Mouse (Mus musculus) gastrocnemius, postnatal 14 days (tissue): Measurements from ENCODE around the gene Tet1. TPM values are rescaled to one million over a fixed set of nuclear protein-coding genes. Genes with fewer than 3 reads are reported as not detected.

Source experiments
- DNase-seq: peaks from one replicate; pipeline ENCODE4 v3.0.0; 2021; ENCODE audit warnings: mixed read lengths
- intact Hi-C: fragments of 180-260 bp; cut with DNase I; formaldehyde crosslinking; loops from one replicate; pipeline ENCODE4 v1.15.1; 2025; ENCODE audit warnings: low total_unique reads
- total RNA-seq, 2 experiments: library from RNA; stranded (reverse); gene quantifications; 2 replicates each; pipeline ENCODE4 v1.2.3; 2021

The Tet1 gene
- total RNA-seq, 2 experiments from 2014 or later = 7.4 to 11.4 TPM

DNA sequence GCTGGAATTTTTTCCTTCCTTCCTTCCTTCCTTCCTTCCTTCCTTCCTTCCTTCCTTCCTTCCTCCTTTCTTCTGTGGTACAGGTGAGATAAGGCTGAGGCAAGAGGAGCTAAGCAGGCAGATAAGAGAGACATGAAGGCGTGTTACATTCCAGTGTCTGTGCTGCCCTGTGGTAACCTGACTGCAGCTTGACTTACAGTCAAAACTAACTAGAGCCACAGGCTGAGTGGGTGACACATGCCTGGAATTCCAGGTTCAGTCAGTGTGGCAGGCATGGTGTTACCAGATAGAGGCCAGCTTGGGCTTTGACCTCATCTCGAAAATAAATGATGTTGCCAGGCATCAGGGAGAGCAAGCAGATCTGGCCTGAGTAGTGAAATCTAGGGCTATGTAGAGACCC lies 53.8 kb downstream of the Tet1 start:
- no peak for DNase-seq

DNA sequence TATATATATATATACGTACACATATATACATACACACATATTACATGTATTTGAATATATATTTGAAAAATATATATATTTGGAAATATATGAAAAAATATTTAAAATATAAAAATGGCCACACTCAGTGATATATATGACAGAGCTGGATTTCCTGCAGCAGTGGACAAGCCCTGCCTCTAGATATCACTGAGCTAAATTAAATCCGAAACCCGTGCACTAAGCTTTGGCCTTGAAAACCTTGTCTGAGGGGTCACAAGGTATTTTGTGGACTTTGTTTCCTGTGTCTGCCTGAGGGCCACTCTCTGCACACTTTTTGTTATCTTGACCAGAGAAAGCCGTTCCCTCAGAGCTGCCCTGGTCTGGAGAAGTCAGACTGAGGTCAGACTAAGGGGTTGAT lies 54.2 kb downstream of the Tet1 start:
- no peak for DNase-seq
- intact Hi-C loops = no loop called here

More for the DNA sequence above, 53.8 kb downstream of the Tet1 start:
- intact Hi-C loops = no loop called here

DNA sequence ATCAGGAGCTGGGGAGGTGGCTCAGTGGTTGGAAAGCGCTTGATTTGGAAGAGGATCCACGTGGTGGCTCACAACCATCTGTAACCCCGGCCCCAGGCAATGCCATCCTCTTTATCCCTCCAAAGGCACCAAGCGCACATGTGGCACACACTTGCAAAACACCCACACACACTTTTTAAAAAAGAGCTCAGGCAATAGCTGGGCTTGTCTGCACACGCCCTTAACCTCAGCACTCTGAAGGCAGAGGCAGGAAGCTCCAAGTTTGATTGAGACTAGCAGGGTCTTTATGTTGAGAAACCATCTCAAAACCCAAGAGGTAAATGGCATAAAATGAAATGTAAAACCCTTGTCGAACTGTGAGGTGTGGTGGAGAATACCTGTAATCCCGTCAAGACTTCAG lies 57.2 kb downstream of the Tet1 start:
- DNase-seq = no peak
- intact Hi-C loops = no loop called here

DNA sequence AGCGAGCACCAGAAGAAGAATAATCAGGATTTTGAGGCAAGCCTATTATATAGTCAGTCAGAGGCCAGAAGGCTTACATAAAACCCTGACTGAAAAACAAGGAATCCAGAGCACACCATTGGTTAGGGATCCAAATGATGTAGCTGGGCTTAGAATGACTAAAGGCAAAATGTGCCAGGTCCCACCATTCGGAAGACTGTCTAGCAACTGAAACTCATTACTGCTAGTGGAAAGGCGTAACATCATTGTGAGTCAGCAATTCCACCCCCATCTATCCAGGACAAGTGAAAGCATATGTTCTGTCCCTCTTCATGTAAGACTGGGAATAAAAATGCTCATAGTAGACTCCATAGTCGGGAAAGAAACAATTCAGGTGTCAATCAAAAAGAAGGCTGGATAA lies 57.8 kb downstream of the Tet1 start:
- intact Hi-C loops = no loop called here
- no peak for DNase-seq

DNA sequence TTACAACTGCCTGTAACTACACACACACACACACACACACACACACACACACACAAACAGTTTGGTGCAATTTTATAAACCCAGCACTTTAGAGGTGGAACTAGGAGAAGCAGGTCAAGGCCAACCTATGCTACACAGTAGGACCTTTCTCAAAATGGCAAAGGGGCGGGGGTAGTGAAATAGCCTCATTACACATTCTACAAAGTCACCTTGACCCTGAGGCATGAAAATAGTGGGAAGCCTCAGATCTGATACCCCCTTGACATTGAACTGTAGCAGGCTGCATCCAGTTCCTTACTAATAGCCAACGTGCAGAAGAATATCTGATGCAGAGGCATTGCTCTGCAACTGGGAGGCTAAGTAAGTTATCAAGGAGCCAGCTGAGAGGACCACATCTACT lies 60.0 kb downstream of the Tet1 start:
- intact Hi-C loops = no loop called here
- no peak for DNase-seq

DNA sequence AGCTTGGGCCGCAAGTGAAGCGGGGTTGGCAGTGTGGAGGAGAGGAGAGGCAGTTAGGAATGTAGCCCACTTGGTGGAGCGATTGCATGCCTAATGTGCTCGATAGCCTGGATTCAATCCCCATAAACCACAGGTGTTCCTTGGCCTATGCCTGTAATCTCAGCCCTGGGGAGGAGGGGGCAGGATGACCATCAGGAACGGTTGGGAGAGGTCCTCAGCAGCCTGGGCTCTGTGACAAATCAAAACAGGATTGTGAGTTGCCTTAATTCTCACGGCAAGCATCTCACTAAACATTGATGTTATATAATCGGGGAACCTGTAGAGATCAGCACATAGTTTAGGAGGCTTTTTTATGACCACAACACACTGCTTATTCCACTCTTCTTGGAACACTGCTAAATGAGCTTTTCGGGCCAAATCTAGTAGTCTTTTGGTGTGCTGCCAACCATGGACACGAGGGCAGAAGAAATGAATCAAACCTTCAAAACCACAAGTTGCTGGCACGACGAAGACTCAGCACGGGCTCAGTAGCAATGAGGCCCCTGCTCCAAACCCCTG lies 61.6 kb downstream of the Tet1 start:
- DNase-seq = peak; percentile 15
- intact Hi-C loops = no loop called here

DNA sequence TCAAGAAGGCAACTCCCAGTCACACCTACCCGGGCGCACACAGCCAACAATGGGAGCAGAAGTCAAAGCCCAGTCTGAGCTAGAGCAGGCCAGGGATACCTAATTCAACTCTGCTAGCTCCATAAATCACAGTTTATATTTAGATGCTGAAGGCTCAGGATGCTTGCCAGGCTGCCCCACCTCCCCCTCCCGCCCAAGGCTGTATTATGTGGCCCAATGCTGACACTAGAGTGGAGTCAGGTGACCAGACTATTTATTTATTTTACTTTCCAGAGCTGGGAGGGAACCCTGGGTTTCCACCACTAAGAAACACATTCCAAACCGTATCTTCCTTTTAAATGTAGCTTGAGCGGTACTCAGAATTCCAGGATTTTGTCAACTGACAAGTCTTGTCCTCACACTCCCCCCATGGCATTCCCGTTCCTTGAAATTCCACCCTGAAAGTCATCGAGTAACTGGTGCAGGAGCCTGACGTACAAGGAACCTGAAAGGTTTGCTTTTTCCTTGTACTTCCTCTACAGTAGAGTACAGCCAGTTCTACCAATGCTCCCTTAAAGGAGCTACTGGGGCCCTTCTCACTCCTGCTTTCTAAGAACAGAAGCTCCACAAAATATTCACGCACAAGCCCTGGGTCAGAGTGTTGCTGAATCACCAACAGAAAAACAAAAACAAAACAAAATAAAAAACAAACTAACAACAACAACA lies 64.9 kb downstream of the Tet1 start:
- intact Hi-C loops = no loop called here
- DNase-seq = peak; percentile 62

DNA sequence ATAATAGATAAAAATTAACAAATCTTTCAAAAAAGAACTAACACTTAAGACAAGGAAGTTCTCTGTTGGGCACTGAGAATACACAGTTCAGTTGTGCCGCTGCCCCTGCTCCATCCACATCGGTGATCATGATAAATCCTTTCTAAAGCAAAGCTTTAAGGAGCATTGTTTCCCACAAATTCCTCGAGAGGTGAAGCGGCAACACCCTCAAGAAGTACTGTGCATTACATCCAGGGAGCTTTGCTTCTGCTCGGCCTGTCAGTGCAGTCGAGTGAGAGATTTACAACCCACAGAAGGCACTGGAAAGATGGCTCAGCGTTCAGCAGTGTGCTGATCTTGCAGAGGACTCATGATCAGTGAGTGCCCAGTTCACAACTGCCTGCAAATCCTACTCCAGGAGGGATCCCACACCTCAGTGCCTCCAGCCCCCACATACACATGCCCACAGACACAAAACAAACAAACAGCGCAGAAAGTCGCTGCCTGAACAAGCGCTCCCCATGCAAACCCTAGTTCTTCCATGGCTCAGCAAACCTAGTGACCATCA lies 66.8 kb downstream of the Tet1 start:
- DNase-seq = no peak
- intact Hi-C loops = no loop called here

DNA sequence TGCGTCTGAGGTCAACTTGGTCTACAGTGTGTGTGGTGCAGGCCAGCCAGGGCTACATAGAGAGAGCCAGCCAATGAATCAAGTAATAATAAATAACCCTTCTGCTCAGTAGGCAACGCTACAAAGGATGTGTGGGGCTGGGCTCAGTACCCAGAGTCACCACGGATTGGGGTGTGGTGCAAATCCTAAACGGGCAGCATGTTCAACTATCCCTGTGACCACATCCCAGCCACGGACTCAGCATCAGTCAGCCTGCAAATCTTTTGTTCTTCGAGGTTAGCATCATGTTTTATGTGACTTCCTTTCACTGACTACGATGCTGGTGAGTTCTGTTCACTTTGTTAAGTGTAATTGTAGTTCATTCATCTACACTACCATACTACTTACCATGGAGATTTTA lies 68.1 kb downstream of the Tet1 start:
- intact Hi-C loops = no loop called here
- no peak for DNase-seq

DNA sequence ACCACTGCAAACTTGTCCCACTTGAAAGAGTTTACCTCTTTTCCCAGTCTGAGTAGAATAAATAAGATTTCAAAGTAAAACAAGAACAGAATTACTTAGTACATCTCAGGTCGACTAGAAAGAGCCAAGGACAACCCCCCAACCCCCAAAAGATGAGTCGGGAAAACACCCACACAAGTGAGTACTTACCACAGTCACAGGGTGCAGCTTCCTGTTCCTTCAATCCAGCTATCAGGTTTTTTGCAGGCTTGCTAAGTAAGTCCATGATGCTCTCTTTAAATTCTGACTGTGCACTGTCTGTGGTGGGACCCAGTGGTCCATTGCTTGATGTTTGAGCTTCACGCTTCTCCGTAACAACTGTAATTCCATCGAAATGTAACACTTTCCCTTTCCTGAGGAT lies 70.8 kb downstream of the Tet1 start:
- DNase-seq = no peak

DNA sequence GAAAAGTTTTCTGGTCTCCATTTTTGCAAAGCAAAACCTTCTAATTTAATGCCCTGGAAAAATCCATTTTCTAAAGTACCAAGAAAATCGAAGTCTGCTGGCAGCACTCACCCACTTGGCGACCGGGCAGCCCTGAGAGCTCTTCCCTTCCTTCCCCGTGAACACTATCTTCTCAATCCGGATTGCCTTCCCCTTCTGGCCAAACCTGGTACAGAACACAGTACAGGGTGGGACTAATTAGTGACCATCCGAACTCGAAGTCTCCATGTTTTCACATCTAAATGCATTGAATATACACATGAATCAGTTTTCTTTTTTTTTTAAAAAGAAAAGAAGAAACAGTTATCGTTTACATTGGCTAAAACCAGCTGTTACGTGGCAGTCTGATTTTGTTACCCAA lies 76.0 kb downstream of the Tet1 start:
- intact Hi-C loops = no loop called here
- DNase-seq = no peak

More for the DNA sequence above, 70.8 kb downstream of the Tet1 start:
- intact Hi-C loops = no loop called here

DNA sequence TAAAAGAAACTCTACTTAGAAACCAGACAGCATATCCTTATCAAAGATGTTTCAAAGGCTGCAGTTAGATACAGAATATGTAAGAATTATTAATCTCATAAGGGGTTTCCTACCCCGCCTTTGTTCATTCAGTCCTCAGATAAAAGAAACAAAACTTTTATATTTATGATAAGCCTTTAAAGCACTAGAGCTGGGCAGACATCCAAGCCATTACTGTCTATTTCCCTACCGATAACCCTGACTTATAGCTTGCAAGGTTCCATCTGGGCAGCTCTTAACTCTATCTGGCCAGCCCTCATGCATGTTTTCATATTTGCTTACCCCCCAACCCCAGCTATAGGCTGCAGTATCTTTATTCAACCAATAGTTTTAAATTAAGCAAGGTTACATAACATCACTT lies 77.2 kb downstream of the Tet1 start:
- intact Hi-C loops = no loop called here
- no peak for DNase-seq

DNA sequence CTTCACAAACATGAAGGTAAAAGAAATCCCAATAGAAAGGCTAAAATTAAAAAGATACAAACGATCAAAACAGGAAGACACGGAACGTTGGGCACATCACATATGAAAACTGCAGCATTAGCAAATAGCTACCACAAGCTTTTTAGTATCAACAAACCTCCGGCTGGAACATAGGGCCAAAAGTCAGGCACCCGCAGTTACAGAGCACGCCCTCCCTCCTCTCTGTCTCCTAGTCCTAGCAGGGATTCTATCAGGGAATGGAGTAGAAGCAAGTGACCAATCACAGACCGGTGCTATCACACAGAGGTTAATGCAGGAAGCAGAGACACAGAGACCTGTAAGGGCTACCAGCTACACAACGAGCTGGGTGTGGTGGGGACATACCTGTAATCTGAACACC lies 84.3 kb downstream of the Tet1 start:
- intact Hi-C loops = no loop called here
- DNase-seq = no peak

DNA sequence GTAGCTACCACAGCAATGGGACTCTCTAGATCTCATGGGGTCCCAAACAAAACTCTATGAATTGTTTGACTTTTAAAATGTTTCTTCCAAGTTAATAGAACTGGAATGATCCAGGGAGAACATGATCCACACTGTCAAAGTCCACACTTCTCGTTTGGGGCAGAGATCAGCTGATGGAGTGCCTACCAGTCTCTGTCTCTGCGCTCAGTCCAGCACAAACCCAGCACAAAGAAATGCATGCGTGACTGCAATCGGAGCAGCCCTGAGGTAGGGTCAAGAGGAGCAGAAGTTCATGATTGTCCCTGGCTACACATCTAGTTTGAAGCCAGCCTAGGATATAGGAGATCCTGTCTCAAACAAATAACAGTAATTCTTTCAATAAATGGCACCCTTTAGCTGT lies 85.4 kb downstream of the Tet1 start:
- intact Hi-C loops = no loop called here
- DNase-seq = no peak

DNA sequence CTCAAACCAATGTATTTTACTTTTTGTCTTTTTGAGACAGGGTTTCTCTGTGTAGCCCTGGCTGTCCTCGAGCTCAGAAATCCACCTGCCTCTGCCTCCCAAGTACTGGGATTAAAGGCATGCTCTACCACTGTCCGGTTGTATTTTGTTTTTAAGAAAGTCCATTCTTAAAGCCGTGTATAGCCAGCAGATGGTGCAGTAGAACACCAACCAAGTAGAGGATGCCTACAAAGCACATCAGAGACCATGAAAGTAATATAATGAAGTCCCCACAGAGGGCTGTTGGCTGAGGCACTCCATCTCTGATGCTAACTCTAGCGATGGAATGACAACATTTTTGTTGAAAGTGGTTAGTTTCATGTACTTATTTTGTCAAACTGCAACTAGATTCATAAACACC lies 98.8 kb downstream of the Tet1 start:
- intact Hi-C loops = no loop called here
- no peak for DNase-seq

DNA sequence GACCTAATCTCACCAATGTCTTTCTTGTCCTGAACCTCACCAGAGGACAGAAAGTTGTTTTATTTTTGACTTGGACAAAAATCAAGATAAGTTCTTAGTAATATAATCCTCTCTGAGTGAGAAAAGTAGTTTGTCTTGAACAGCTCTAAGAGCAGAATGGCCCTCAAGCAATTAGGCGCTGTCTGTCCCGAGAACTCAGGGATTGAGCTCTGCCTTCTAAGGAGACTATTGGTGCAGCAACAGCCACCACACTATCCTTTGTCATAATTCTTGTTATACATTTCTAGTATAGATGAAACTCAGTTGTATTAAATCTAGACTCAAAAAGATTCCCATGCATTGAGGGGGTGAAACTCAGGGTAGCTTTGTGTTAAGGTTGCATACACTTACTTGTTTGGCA lies 100.0 kb downstream of the Tet1 start:
- DNase-seq = no peak
- intact Hi-C loops = no loop called here

DNA sequence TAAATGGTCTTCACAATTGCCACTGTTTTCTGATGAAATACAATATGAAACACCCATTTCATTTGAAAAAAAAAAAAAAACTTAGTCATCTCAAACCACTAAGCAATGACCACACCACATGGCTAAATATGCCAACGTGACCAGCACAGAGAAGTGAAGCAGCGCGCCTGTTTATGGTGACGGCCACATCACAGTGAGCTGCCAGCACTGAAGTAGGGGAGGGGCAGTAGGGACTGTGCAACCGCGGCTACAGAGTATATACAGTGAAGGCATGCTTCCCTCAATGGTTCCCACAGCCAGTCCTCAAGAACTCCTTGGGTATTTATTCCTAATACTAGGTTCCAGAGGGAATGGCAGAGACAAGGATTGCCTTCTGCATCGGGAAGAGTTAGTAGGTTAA lies 100.5 kb downstream of the Tet1 start:
- intact Hi-C loops = no loop called here
- no peak for DNase-seq

DNA sequence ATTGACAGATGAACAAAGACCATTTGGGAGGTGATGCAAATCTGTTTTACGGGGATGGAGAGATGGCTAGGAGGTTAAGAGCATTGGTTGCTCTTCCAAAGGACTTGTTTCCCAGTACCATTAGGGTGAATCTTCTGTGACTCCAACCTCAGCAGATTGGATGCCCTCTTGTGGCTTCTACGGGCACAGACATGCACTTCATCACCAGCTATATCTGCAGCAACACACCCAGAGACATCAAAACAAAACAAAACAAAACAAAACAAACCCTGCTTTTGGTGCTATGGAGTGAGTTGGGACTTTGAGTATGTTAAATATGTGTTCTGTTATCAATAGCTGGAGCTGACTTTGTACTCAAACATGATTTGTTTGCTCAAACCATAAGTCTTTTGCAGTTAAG lies 104.7 kb downstream of the Tet1 start:
- no peak for DNase-seq

DNA sequence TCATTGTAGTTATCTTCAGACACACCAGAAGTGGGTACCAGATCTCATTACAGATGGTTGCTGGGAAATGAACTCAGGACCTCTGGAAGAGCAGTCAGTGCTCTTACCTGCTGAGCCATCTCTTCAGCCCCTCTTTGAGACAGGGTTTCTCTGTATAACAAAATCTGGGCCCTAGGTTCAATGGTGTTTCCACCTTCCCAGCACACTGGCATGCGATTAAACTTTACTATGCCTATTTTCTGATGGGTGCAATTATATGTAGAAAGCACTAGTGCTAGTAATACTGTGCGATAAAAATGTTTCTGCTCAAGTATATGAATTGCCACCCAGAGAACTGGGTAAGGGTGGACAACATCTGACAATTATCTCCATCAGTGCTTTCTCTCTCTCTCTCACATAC lies 105.5 kb downstream of the Tet1 start:
- intact Hi-C loops = no loop called here
- DNase-seq = no peak

More for the DNA sequence above, 104.7 kb downstream of the Tet1 start:
- intact Hi-C loops = no loop called here

DNA sequence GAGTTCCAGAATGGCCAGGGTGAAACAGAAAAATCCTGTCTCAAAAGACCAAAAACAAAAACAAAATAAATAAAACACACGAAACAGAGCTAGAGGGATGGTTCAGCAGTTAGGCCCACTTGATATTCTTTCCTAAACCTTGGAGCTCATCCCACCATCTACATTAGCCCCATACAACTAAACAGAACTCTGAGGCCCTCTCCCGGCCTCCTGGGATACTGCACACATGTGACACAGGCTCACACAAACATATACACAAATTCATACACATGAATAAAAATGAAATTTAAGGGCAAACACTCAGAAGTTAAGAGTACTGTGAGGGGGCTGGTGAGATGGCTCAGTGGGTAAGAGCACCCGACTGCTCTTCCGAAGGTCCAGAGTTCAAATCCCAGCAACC lies 114.6 kb downstream of the Tet1 start:
- DNase-seq = no peak
- intact Hi-C loops = no loop called here

DNA sequence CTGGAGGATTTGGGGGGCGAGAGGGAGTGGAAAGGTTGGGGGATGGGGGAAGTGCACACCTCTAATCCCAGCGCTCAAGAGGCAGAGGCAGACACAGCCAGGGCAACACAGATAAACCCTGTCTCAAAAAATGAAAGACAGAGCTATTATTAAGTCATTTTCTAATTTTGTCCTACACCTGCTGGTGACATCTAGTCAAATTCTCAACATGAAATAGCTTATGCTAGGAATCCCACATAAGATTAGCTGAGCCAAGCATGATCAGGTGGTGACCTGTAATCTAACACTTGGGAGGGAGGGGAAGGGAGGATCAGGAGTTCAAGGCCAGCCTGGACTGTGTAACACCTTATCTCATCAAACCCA lies 115.7 kb downstream of the Tet1 start:
- DNase-seq = no peak
- intact Hi-C loops = no loop called here
